Mouse (Mus musculus) embryo, embryonic 10.5 days (tissue): ENCODE measurements at regions not wholly inside any gene's neighbourhood (a gene's known extent, or its start where the extent isn't known, plus 50 kb on each side); places are given as distances from the start of the nearest gene placed in this dataset.

ENCODE experiments used
- DNase-seq: peaks from one replicate; pipeline ENCODE4 v3.0.0-alpha.2; 2015; ENCODE audit warnings: low spot score

DNA sequence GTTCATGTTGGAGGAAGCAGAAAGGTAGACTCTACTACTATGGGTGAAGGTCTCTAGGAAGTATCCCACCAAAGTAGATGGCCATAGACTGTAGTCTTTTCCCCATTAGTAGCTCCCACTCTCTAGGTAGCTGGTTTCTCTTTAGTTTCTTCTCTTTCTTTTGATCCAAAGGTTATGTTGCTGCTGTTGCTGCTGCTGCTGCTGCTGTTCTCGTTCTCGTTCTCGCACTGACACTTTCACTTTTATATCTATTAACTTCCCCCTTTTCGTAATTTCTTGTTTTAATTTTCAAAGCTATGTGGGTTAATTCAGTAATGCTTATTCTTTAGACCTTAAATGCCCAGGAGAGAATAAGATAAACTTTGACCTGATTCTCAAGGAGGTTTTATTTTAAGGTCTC is 58.3 kb downstream of the Tmem100 start:
- DNase-seq: no peak

DNA sequence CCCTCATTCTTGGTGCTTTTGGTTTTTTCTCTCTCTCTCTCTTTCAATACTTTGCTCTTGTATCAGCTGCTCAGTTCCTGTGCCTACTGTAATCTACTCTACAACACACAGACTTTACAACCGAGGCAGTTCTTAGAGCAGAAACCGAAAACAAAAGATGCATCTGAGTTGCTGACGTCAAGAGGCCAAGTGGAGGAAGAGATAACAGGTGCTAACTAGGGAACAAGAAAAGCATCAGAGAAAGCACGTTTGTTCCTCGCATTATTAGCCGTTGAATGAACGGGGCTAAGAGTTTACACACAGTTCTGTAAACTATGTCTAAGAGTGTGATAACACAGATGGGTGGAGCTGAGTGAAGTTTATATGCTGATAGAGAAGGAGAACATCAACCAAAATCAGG is 63.9 kb downstream of the Tmem100 start:
- no peak for DNase-seq

DNA sequence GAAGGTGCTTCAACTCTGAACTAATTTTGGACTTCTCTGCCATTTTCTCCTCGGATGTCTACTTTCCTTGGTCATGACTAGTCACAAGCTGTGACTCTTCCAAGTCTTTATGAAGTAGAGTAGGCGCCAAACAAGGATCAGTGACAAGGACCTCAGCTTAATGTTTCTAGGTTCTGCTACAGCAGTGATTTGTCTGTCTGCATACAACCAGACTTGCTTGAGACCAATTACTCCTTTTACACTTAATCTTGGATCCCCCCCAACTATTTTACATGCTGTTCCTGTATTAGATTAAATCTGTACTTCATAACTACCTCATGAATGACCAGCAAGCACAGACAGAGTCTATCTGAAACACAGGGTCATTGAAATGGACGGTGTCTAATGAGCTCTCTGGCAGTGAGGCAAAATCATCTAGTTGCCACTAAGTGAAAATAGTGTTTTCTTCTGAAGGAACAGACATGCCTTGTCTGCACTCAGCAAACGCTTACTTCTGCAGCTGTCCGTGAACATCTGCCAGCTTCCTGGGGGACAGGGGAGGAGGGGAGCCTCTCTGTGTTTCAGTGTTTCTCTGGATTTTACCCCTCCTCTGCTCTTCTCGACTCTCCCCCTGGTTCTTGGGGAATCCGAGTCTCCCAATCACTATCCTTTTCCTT is 64.7 kb downstream of the Tmem100 start:
- no peak for DNase-seq

DNA sequence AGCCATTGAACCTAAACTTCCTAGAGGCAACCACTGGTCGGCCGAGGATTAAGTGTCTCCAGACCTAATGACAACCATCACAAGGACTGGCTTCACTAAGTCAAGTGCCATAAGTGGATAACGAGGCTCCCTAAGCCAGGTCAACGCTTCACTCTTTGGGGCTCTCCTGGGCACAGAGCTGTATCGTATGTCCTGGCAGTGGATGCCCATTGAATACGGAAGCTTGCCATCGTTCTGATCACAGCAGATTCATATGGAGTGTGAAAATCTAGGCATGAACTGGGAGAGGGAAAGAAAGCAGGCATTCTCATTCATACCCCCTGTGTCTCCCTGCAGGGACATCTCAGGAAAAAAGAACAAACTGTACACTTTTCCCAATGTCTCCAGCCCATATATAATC is 68.3 kb downstream of the Tmem100 start:
- no peak for DNase-seq

DNA sequence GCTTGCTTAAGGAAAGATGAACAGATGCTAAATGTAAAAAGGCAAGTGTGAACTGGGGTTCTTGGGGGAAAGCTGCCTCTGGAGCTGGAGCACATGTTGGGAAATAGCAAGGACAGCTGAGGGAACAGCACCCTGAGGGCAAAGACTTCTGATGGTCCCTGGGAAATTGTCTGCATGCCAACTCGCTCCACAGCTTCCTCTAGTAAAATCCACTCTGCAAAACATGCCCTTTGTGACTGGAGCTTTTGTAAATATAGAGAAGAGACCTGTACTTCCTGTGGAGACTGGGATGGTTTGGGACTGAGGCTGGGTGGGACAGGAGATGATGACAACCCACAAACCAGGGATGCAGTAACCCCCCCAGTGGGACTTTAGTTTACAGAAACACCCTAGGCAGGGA is 69.0 kb downstream of the Tmem100 start:
- DNase-seq: no peak

DNA sequence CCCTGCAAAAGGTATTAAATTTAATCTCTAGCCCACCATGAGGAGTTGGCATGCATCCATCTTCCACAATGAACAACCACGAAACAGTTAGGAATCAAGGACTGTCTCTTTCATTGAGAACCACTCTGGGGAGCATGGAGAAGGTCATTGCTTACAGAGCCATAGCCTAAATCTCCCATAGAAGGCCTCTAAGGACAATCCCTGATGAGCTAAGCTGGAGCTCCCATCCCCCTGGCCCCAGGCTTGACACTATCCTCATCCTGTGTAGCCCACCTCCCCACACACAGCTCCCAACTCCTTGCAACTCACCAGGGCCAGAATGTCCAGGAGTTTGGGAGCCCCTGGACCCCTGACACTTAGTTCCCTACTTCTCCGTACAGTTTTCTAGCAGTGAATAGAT is 70.0 kb downstream of the Tmem100 start:
- DNase-seq: no peak

DNA sequence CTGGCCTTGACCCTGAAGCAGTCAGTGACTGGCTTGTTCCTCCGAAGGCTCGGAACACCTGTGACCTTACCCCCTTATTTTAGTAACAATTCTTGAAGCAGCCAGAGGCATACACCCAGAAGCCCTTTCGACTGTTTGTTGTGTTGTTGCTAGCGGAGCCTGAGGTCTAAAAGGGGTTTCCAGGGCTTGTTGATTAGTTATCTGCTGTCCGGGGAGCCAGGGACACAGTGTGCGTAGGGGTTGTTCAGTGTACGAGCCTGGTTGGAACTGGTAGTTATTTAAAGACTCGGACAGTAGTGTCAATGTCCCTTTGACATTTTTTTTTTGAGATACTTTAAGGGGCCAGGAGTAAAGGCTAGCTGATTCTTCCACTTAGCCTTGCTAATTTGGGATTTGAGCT is 71.1 kb downstream of the Tmem100 start:
- DNase-seq: peak; percentile 23

DNA sequence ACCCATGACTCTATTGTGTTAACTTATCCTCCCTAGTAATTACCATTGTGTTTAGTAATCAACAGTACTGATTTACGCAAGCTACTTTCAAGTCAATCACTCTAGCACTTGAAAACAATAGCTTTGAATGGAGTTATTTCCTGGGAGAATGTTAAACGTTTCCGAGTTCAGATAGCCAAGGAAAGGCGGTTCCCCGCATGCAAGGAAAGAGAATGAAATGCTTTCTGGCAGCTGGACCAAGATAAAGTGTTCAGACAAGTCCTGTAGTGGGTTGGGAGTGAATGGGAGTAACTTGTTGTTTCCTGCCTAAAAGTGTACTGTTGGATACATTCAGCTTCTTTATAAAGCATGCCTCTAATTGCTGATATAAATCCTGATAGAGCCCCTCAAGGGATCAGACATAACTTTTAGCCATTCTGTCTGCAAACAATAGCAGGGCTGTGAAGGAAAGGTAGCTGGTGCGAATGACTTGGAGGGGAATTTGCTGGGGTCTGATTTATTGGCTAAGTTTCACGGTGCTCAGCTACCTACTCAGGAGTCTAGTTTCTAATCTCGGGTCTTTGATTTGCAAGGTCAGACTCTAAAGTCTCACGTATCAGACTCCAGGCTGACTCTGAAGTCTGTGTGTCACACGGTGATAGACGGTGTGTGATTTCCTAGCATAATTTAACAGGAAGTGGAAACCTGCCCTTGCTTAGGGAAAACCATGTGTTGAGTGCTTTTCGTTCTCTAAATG is 76.1 kb downstream of the Tmem100 start:
- DNase-seq: peak; percentile 30

DNA sequence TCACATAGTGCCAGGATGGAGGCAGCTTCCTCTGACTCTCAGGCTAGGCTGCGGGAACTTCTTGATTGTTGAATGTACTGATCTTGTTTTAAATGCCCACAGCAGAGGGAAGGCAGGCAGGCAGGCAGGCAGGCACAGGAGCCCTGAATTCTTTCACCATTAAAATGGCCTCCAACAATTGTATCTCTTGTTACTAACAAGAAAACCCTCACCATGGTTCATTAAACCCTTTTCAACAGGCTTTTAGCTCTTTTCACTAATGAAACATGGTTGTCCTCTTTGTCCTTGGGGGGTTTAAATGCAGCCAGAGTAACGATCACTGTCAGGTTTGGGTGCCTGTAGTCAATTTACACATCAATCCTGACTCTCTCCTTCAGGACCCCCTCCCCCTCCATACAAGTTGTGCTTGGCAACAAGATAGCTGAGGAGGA is 77.8 kb upstream of the Gm45716 start:
- peak; percentile 72 for DNase-seq

DNA sequence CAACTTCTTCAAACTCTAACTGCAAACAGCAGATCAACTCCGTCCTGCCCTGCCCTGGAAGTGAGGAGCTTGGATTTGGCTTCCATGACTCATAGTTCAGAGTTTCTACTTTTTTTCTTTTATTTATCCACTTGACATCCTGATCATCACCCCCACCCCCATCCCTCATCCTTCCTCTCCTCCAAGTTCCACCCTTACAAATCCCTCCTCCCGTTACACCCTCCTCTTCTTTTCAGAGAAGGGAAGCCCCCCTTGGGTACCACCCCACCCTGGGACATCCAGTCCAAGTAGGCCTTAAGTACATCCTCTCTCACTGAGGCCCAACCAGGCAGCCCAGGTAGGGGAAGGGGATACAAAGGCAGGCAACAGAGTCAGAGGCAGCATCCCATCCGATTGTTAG is 77.3 kb upstream of the Gm45716 start:
- DNase-seq: no peak

DNA sequence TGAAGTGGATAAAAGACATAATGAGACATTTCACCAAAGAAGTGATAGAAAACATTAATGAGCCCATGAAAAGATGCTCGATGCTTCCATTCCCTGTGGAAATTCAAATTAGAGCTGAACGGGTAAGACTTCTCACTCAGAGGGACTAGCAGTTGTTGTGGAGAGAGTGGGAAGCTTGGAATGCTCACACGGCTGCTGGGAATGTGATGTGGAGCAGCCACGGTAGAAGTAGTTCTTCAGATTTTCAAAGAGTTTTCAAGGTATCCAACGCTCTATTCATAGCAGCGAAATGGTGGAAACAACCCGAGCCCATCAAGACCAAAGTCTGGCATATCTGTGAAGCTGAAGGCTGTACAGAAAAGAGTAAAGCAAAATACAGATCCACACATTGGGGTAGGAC is 75.3 kb upstream of the Gm45716 start:
- DNase-seq: no peak

DNA sequence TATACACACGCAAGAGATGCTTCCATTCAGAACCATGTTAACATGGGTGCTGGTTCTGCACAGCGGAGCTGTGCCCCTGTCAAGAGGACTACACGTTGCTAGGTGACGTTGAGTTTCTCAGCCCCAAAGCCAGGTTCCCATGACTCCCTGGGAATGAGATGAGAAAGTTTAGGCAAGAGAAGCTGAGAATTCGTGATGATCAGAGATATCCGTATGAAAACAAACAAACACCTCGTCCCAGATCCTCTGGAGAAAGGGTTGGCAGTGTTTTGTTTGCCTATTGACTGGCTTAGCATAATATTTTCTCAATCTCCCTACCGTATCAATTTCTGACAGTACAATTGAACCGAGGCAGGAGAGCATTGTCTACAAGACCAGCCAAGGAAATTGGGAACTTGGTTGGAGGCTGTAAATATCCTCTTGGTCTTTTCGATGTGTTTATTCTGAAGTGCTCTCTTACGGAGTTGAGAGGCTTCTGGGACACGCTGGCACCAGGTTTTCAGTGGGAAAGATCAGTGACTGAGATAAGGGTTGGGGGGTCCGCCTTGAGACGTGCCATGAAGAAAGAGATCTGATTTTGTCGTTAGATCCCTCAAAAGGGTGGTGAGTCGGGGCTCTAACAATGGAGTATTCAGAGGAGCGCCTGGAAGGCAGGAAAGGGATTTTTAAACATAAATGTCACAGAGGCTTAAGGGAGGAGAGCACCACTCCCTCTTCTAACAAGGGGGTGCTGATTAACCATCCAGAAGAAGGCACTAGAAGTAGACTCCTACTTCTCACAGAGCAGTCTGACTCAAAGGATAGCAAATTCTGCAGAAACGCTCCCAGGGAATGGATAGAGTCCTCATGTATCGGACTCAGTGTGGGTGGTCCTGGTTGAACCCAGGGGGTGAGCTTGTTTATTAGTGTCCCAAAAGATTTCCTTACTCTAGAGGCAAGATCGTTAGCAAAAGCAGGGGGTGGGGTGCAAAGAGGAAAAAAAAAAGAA is 70.5 kb upstream of the Gm45716 start:
- peak; percentile 25 for DNase-seq

DNA sequence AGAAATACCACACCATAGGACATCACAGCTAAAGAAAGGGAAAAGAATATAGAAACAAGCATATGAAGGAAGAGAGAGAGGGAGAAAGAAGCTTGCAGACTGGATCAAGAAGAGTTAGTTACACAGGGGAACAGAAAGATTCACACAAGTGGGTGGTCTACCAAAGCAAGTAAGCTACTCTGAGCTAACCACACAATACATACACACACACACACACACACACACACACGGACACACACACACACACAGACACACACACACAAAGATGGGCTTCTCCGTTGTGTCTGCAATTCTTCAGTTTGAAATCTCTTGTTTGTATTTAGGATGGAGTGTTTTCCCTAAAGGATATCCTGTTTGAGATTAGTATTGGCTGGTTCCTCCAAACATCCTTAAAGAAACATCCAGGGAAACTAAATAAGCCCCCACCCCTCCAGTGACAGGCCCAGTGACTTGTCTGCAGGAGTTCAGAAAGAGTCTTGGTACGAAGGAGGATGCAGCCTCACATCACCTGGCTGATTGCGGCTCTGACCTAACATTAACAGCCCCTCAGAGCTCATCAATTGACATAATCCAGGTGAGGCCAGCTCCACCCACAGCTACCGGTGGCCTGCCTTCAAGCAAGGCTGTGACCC is 69.7 kb upstream of the Gm45716 start:
- no peak for DNase-seq

DNA sequence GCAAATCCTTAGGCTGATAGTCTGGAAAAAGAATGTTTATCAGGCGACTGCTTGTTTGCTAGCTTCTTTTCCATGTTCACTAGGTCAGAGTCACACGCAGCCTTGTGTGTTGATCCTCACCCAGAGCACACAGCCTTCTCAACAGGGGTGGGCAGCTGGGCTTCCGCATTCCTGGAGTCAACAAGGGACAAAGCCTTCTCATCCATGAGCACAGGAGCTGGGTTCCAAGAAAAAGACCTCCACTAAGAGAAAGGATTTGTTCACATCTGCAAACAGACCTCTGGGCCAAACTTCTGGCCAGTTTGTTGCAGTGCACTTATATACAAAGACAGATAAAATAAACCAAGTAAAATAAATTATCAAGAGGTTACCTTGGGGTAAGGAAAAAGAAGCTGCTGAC is 65.6 kb upstream of the Gm45716 start:
- no peak for DNase-seq

DNA sequence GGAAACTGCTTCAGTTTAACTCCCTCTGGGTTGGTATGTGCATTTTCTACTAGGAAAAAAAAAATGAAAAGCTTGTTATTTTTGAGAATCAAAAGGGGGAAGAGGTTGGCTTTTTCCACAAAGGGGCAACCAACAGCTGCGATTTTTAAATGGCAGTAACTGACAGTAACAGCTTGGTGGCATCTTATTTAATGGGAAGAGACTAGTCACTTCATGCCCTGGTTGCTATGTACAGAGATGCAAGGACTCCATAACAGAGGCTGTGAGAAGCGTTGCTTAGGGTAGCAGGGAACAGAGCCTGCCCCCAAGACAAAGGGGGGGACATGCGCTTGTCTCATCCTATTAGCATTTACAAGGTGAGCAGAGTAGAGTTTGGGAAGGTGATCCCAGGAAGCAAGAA is 64.8 kb upstream of the Gm45716 start:
- no peak for DNase-seq

DNA sequence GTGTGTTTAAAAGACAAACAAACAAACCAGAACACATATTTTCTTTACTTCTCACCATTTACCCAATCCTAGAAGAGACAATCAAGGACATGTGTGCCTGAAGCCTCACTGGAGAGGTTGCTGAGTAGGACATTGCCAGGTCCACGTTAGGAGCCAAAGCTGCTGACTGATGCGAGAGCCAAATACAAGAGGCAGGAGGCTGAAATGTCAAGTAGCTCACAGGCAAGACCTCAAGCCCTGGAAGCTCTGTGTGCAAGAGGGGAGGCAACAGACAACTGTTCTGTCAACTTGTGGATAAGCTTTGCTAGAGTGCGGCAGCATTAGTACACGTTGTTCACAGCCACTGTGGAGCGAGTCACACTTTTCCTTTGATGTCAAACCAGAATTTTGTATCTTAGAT is 63.6 kb upstream of the Gm45716 start:
- no peak for DNase-seq

DNA sequence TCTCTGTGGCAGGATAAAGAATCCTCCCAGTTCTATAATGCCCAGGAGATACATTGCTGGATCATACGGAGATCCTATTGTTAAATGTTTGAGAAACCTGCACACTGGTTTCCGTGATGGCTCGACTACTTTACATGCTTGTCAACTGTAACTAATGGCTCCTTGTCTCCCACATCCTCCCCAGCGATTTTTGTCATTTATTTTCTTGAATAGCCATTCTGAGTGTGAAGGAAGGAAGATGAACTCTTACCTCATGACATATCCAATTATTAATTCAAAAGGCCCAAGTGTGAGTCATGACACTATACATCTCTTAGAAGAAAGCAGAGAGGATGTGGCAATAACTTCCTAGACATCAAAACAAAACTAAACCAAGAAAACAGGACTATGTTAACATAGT is 61.2 kb upstream of the Gm45716 start:
- no peak for DNase-seq

DNA sequence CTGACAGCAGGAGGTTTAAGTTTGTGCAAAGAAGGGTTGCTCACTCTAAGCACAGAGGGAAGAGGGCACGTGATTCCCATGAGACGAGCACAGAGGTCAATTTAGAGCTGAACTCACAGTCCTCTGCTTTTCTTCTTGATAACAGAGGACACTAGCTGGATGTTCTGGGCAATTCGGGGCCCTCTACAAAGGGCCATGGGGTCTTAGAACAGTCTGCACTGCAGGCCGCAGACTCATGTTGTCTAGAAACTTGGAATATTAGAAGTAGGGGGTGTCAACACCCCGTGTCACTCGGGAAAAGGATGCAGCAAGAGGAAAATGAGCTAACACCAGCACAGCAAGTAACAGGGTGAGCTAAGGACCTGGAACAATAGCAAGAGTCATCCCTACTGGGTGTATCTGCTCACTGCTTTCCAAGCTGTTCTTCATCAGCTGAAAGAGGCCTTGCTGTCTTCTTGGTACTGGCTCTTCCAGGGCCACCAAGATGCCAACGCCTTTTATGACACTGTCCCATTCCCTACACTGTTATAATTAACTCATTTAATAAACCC is 58.5 kb upstream of the Gm45716 start:
- no peak for DNase-seq

DNA sequence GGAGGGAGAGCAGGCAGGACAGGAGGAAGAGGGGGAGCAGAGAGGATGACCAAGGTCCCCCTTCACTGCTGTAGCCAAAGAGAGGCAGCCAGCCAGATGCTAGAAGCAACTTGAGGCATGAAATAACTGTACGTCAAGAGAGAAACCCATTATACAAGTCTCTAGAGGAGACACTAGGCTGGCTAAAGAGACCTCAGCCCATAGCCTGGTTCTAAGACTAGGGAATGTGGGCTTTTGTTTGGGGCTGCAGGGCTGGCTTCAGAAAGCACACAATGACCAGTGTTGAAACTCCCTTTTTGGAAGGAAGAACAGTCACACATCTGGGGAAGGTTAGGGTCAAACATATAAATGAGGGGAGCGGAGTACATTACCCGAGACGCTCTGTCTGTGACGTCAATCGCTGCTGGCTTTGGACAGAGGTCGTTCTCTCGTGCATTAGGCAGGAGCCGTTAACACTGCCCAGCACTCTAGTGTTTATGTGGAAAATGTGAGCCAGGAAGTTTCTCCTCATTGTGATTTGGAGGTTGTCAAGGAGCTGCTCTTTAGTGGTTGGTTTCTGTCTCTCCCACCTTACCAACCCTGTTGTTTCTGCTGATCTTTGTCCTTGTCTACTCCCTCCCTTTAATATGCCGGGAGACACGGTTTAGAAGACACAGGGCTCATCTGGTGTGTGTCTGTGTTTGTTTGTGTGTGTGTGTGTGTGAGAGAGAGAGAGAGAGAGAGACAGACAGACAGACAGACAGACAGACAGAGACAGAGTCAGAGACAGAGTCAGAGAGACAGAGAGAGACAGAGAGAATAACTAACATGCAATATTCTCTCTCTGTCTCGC is 57.5 kb upstream of the Gm45716 start:
- DNase-seq: peak; percentile 67

DNA sequence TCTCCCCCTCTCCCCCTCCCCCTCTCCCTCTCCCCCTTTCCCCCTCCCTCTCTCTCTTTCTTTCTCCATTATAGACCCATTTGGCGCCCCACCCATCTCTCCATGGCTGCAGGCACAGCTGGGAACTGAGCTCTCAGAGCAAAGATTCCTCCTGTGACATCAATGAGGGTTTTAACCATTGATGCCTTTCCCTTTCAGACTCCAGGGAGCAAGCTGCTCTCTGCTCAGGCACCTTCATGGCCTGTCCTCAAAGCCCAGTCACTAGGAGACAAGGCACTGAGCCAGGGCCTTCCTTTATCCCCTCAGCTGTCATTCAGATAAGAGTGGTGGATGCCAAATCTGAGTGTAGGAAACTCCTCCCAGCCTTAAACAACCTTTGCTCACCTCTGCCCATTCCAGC is 56.8 kb upstream of the Gm45716 start:
- peak; percentile 22 for DNase-seq

DNA sequence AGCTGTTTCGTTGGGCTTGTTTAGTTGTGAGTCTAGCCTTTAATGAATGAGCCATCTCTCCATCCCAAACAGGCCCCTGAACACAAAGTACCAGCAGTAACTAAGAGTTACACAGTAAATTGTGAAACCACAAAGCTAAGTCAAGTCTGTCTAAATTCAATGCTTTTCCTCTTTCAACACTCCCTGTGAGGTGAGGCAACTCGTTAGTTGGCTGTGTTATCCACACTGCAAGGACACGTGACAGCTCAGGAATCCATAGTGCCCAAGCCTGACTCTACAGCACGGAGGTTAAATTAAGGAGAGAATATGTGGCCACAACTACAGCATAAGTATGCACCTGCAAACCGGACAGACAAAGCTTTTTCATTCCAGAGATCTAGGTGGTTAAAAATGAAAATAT is 54.9 kb upstream of the Gm45716 start:
- DNase-seq: no peak
